In genomic region chr5:150115271-150116092, GRCm38 (mm10) we compare ENCODE assay signal across 10 mouse cellular contexts. TPM values are rescaled to one million over a fixed set of nuclear protein-coding genes. Genes with fewer than 3 reads are reported as not detected.
DNase-seq lines count a peak whose midpoint lies in the region; ATAC-seq and TF ChIP-seq lines count a peak whose summit lies in the region.
"Had no signal": no experiment of that assay in that cellular context is flagged by ENCODE, and none has a peak within 500 bp of the region (broad histone marks: within the 10 kb centered on the region; RNA-seq: fewer than 3 reads in every experiment).

No protein-coding gene starts in this region.

- H3K27me3 ChIP-seq in erythroblast, embryonic 14.5 days (ENCODE audit: control insufficient read depth): peaks cover 7% of the 10 kb centered on the region
- no peaks in the 10 kb centered on the region for H3K27me3 ChIP-seq in MEL (ENCODE audit: control insufficient read depth in 1 of 2, insufficient read depth in 2 of 2, low read length in 2 of 2)
- no peaks in the 10 kb centered on the region for H3K27me3 ChIP-seq in heart, embryonic 15.5 days
- H3K27me3 ChIP-seq in liver, embryonic 15.5 days: 0 out of 2 replicates have a peak, but pooled peaks cover 9% of the 10 kb centered on the region
- no peaks in the 10 kb centered on the region for H3K27me3 ChIP-seq in lung, postnatal 0 days (replicated peaks; ENCODE audit: insufficient read depth, low read length)

- peaks cover 32% of the 10 kb centered on the region for H3K4me1 ChIP-seq in erythroblast, embryonic 14.5 days (ENCODE audit: control insufficient read depth)
- peaks cover 2 to 13% of the 10 kb centered on the region in 2 experiments; a peak in 3 of 4 replicates for H3K4me1 ChIP-seq in MEL (ENCODE audit: control insufficient read depth in 1 of 2, insufficient read depth in 2 of 2, low read length in 2 of 2)
- H3K4me1 ChIP-seq in heart, embryonic 15.5 days (replicated peaks): peaks cover 33% of the 10 kb centered on the region
- peaks cover 35% of the 10 kb centered on the region for H3K4me1 ChIP-seq in liver, embryonic 15.5 days (replicated peaks)
- H3K4me1 ChIP-seq in lung, postnatal 0 days (ENCODE audit: insufficient read depth, low read depth, low read length): peaks cover 3% of the 10 kb centered on the region; the same call in 1 of the 2 replicates

- peaks cover 8% of the 10 kb centered on the region for H3K9me3 ChIP-seq in erythroblast, embryonic 14.5 days (ENCODE audit: control insufficient read depth, low read length)
- no peaks in the 10 kb centered on the region for H3K9me3 ChIP-seq in MEL (replicated peaks; ENCODE audit: insufficient read depth, low read length)
- no peaks in the 10 kb centered on the region for H3K9me3 ChIP-seq in heart, embryonic 15.5 days (replicated peaks)
- H3K9me3 ChIP-seq in liver, embryonic 15.5 days (replicated peaks): no peaks in the 10 kb centered on the region
- H3K9me3 ChIP-seq in lung, postnatal 0 days (ENCODE audit: low read length): no peaks in the 10 kb centered on the region

- H3K36me3 ChIP-seq in erythroblast, embryonic 14.5 days (ENCODE audit: control insufficient read depth): no peaks in the 10 kb centered on the region
- peaks cover 0 to 10% of the 10 kb centered on the region in 2 experiments; a peak in 2 of 4 replicates for H3K36me3 ChIP-seq in MEL (ENCODE audit: control insufficient read depth in 1 of 2, insufficient read depth in 2 of 2, low read length in 2 of 2)
- H3K36me3 ChIP-seq in heart, embryonic 15.5 days: no peaks in the 10 kb centered on the region
- H3K36me3 ChIP-seq in liver, embryonic 15.5 days (replicated peaks): no peaks in the 10 kb centered on the region
- no peaks in the 10 kb centered on the region for H3K36me3 ChIP-seq in lung, postnatal 0 days (ENCODE audit: insufficient read depth, low read length)
- H3K36me3 ChIP-seq: limb, embryonic 12.5 days had no signal

- peak; percentile 36 to 62; a peak in 3 of 4 replicates for TF ChIP-seq EP300 in MEL (IDR thresholded peaks at IDR 0.05; ENCODE audit: low read depth in 1 of 2, low read length in 2 of 2)
- TF ChIP-seq EP300 in lung, postnatal 0 days (IDR thresholded peaks at IDR 0.05): no peak

- peak overlapping the region; percentile 50 for H3K9ac ChIP-seq in MEL (ENCODE audit: control insufficient read depth, low read depth, low read length, poor library complexity, severe bottlenecking)
- H3K9ac ChIP-seq in heart, embryonic 15.5 days: no peak overlapping the region
- no peak overlapping the region for H3K9ac ChIP-seq in liver, embryonic 15.5 days
- no peak overlapping the region for H3K9ac ChIP-seq in lung, postnatal 0 days (replicated peaks; ENCODE audit: low read depth)
- H3K9ac ChIP-seq: limb, embryonic 12.5 days had no signal

- no peaks in the 10 kb centered on the region for H3K79me2 ChIP-seq in MEL (ENCODE audit: control insufficient read depth, insufficient read depth, low read length, poor library complexity)

- peak overlapping the region; percentile 18 for H3K4me3 ChIP-seq in erythroblast, embryonic 14.5 days (replicated peaks)
- peak overlapping the region; percentile 54 to 68 for H3K4me3 ChIP-seq in MEL (ENCODE audit: control insufficient read depth in 1 of 2, insufficient read depth in 1 of 2, low read depth in 2 of 2, low read length in 2 of 2)
- peak overlapping the region; percentile 1; the same call in 1 of the 2 replicates for H3K4me3 ChIP-seq in heart, embryonic 15.5 days
- H3K4me3 ChIP-seq in liver, embryonic 15.5 days (replicated peaks): no peak overlapping the region; the same call in 1 of the 2 replicates
- H3K4me3 ChIP-seq in lung, postnatal 0 days (ENCODE audit: low read depth, low read length): no peak overlapping the region
- H3K4me3 ChIP-seq: limb, embryonic 12.5 days had no signal

- H3K4me2 ChIP-seq in heart, embryonic 15.5 days: peak overlapping the region; percentile 26
- H3K4me2 ChIP-seq in liver, embryonic 15.5 days: peak overlapping the region; percentile 53
- H3K4me2 ChIP-seq in lung, postnatal 0 days (replicated peaks; ENCODE audit: low read depth, low read length): no peak overlapping the region
- H3K4me2 ChIP-seq: limb, embryonic 12.5 days had no signal

- peak overlapping the region; percentile 43 for H3K27ac ChIP-seq in MEL (ENCODE audit: control insufficient read depth, low read depth, low read length)
- peak overlapping the region; percentile 70 for H3K27ac ChIP-seq in heart, embryonic 15.5 days
- no peak overlapping the region for H3K27ac ChIP-seq in liver, embryonic 15.5 days (replicated peaks)
- H3K27ac ChIP-seq in lung, postnatal 0 days (ENCODE audit: low read length): no peak overlapping the region
- H3K27ac ChIP-seq: limb, embryonic 12.5 days had no signal

- peak; percentile 80 for DNase-seq in MEL (ENCODE audit: low read depth, low spot score)
- DNase-seq in lung, postnatal 0 days (ENCODE audit: low spot score): no peak
- DNase-seq: cerebellum, adult 9-11 months had no signal

- TF ChIP-seq CTCF in MEL (IDR thresholded peaks at IDR 0.05 in 2 of 3, conservative IDR thresholded peaks at IDR 0.05 in 1 of 3; ENCODE audit: control insufficient read depth in 1 of 3, insufficient read depth in 1 of 3, low read depth in 2 of 3, low read length in 3 of 3, poor library complexity in 1 of 3, severe bottlenecking in 1 of 3): no peak
- no peak for TF ChIP-seq CTCF in lung, postnatal 0 days (IDR thresholded peaks at IDR 0.05)

- TF ChIP-seq RAD21 in MEL (IDR thresholded peaks at IDR 0.05; ENCODE audit: low read depth, low read length): no peak

- ATAC-seq in erythroblast, adult 5-6 weeks (replicated peaks; ENCODE audit: low FRiP score, poor library complexity, severe bottlenecking): no peak
- peak; percentile 50 for ATAC-seq in heart, embryonic 15.5 days (replicated peaks; ENCODE audit: insufficient number of reproducible peaks, insufficient read depth, low FRiP score, low read depth)
- ATAC-seq in liver, embryonic 15.5 days (ENCODE audit: insufficient read depth): no peak
- no peak for ATAC-seq in inflammation-experienced regulatory T-cells, adult 6 months
- no peak for ATAC-seq in erythroid progenitor cell, adult 5-6 weeks (replicated peaks; ENCODE audit: low FRiP score, poor library complexity, severe bottlenecking)
- no peak for ATAC-seq in lung, postnatal 0 days

- 32% methylated on average over 16 of the region's 16 CpGs for WGBS in heart, embryonic 15.5 days
- 28% methylated on average over 16 of the region's 16 CpGs for WGBS in liver, embryonic 15.5 days (ENCODE audit: insufficient replicate concordance)
- 52% methylated on average over 16 of the region's 16 CpGs for WGBS in lung, postnatal 0 days

- no peak for TF ChIP-seq POLR2A in MEL (IDR thresholded peaks at IDR 0.05; ENCODE audit: control insufficient read depth in 1 of 2, insufficient read depth in 1 of 2, low read depth in 1 of 2, low read length in 2 of 2, poor library complexity in 1 of 2)

TF ChIP-seq in MEL, 35 proteins besides CTCF, POLR2A, EP300 and RAD21 (continues in another document):
- TF ChIP-seq MXI1 (IDR thresholded peaks at IDR 0.05; ENCODE audit: low read depth, low read length) (peak; percentile 98), MYB (IDR thresholded peaks at IDR 0.05; ENCODE audit: low read depth, low read length) (no peak), POLR2AphosphoS5 (IDR thresholded peaks at IDR 0.05; ENCODE audit: borderline replicate concordance, low read depth, low read length) (no peak), BHLHE40 (IDR thresholded peaks at IDR 0.05; ENCODE audit: borderline replicate concordance, low read depth, low read length) (peak; percentile 17; the same call in 1 of the 2 replicates), POLR2AphosphoS2 (IDR thresholded peaks at IDR 0.05; ENCODE audit: low read length) (no peak), UBTF (IDR thresholded peaks at IDR 0.05; ENCODE audit: borderline replicate concordance, insufficient read depth, low read depth, low read length) (no peak), E2F4 (IDR thresholded peaks at IDR 0.05; ENCODE audit: borderline replicate concordance, low read depth, low read length) (0 out of 2 replicates have a peak, but pooled peaks have one; percentile 29), NRF1 (IDR thresholded peaks at IDR 0.05; ENCODE audit: insufficient read depth, low read depth, low read length, poor library complexity, severe bottlenecking) (no peak), ZNF384 (IDR thresholded peaks at IDR 0.05; ENCODE audit: low read depth, low read length) (no peak), ZKSCAN1 (IDR thresholded peaks at IDR 0.05; ENCODE audit: low read depth, low read length) (no peak), NELFE (IDR thresholded peaks at IDR 0.05; ENCODE audit: low read depth, low read length) (no peak), MEF2A (IDR thresholded peaks at IDR 0.05; ENCODE audit: extremely low read depth, insufficient replicate concordance, low read depth, low read length, poor library complexity, severe bottlenecking) (no peak), TBP (IDR thresholded peaks at IDR 0.05; ENCODE audit: low read depth, low read length) (peak; percentile 27; the same call in 1 of the 2 replicates), KAT2A (conservative IDR thresholded peaks at IDR 0.05; ENCODE audit: low read depth, low read length) (no peak), SIN3A (IDR thresholded peaks at IDR 0.05; ENCODE audit: low read length) (peak; percentile 93), CHD2 (IDR thresholded peaks at IDR 0.05; ENCODE audit: low read length) (no peak; the same call in 1 of the 2 replicates), RCOR1 (IDR thresholded peaks at IDR 0.05; ENCODE audit: low read depth, low read length) (peak; percentile 58), MAZ (IDR thresholded peaks at IDR 0.05; ENCODE audit: low read depth, low read length) (peak; percentile 60; the same call in 1 of the 2 replicates), JUND (IDR thresholded peaks at IDR 0.05; ENCODE audit: low read depth, low read length) (no peak)

RNA-seq across cellular contexts. Expression of gene Fry, which starts 3.0 kb away (rescaled TPM):
- polyA plus RNA-seq in erythroblast, embryonic 14.5 days (2012): 0.03 and 0.16 TPM in 2 replicates
- 16.1 and 30.1 TPM in 2 replicates for total RNA-seq in erythroblast, adult 5-6 weeks (2015; ENCODE audit: low replicate concordance)
- total RNA-seq in erythroblast, adult 5-6 weeks (2017; ENCODE audit: low replicate concordance): 10.3 and 16.4 TPM in 2 replicates
- total RNA-seq in MEL (2012; rRNA removed): 2.3 TPM in 2 replicates
- polyA plus RNA-seq in MEL (2012; ENCODE audit: insufficient read depth in 1 of 2, insufficient read length in 2 of 2, low read depth in 1 of 2, low replicate concordance in 2 of 2, missing spikeins in 1 of 2): 1 to 10 TPM in 1 of 2 experiments, not detected in 1; 1.9 TPM
- polyA plus RNA-seq in heart, embryonic 15.5 days (2015; fragmentation: Nextera tagmentation; extraction: Ambion mirVana): 26.7 and 30.3 TPM in 2 replicates
- polyA plus RNA-seq in liver, embryonic 15.5 days (2015; fragmentation: Nextera tagmentation; extraction: Ambion mirVana): 2.5 and 2.6 TPM in 2 replicates
- 10 to 100 TPM; 15.9 to 25.3 (median 22.3) TPM for polyA plus RNA-seq in inflammation-experienced regulatory T-cells, adult 6 months (2017; shearing (Covaris generic))
- total RNA-seq in erythroid progenitor cell, adult 5-6 weeks (2015; ENCODE audit: low replicate concordance): 13.8 and 24.1 TPM in 2 replicates
- 14.8 and 28.3 TPM in 2 replicates for total RNA-seq in erythroid progenitor cell, adult 5-6 weeks (2017; ENCODE audit: low replicate concordance)
- polyA plus RNA-seq in lung, postnatal 0 days (2015; fragmentation: Nextera tagmentation; extraction: Ambion mirVana): 17.2 and 20.8 TPM in 2 replicates

Comparison
In these comparisons a context has a peak if more than half of its experiments do, and no peak if none do; other contexts are left out.
1. H3K4me3 ChIP-seq: peak in erythroblast, embryonic 14.5 days (single experiment), MEL (2 of 2) and heart, embryonic 15.5 days (single experiment); none in liver, embryonic 15.5 days (single experiment) and lung, postnatal 0 days (single experiment).
2. H3K27ac ChIP-seq: peak in MEL (single experiment) and heart, embryonic 15.5 days (single experiment); none in liver, embryonic 15.5 days (single experiment) and lung, postnatal 0 days (single experiment).